Mouse (Mus musculus) kidney, postnatal 0 days (tissue): ENCODE results near the gene Lrp4. TPM values are rescaled to one million over a fixed set of nuclear protein-coding genes. Genes with fewer than 3 reads are reported as not detected.
A peak's percentile ranks its signal among the peaks of the same experiment; 100 is the strongest.

Experiments used
- ATAC-seq: fragments of 200-750 bp; cut with Nextera tagmentation; replicated peaks from 2 replicates; pipeline ENCODE4 v1.8.0; 2017; ENCODE audit warnings: low read depth, moderate number of reproducible peaks, moderate TSS enrichment, moderate library complexity; ENCODE audit not compliant: low FRiP score
- DNase-seq: peaks from one replicate; pipeline ENCODE4 v3.0.0-alpha.2; 2016; ENCODE audit warnings: low spot score
- H3K27ac ChIP-seq: fragments of 300-500 bp; sonication (generic); 2 replicates; pipeline ENCODE4 v1.5.1; 2014; ENCODE audit warnings: mild to moderate bottlenecking
- H3K27me3 ChIP-seq: fragments of 300-500 bp; sonication (generic); 2 replicates; pipeline ENCODE4 v1.6.1; 2014; ENCODE audit warnings: low read length, mixed read lengths; ENCODE audit not compliant: insufficient read depth
- H3K36me3 ChIP-seq: fragments of 300-500 bp; sonication (generic); 2 replicates; pipeline ENCODE4 v1.6.1; 2014; ENCODE audit warnings: low read length, mixed read lengths; ENCODE audit not compliant: insufficient read depth
- H3K4me1 ChIP-seq: fragments of 300-500 bp; sonication (generic); replicated peaks from 2 replicates; pipeline ENCODE4 v1.6.1; 2014; ENCODE audit warnings: antibody characterized with exemption, low read length, mixed read lengths; ENCODE audit not compliant: insufficient read depth
- H3K4me2 ChIP-seq: fragments of 300-500 bp; sonication (generic); 2 replicates; pipeline ENCODE4 v1.6.1; 2014; ENCODE audit warnings: mild to moderate bottlenecking, low read length, moderate library complexity, mixed read lengths
- H3K4me3 ChIP-seq: fragments of 300-500 bp; sonication (generic); replicated peaks from 2 replicates; pipeline ENCODE4 v1.5.1; 2014; ENCODE audit warnings: low read depth, low read length
- H3K9ac ChIP-seq: fragments of 300-500 bp; sonication (generic); 2 replicates; pipeline ENCODE4 v1.6.1; 2014; ENCODE audit warnings: low read depth, low read length
- H3K9me3 ChIP-seq: fragments of 300-500 bp; sonication (generic); replicated peaks from 2 replicates; pipeline ENCODE4 v1.6.1; 2016; ENCODE audit warnings: low read length, inconsistent platforms, mixed read lengths
- CTCF ChIP-seq: IDR thresholded peaks from 2 replicates; pipeline ENCODE4 v1.5.1; 2016; ENCODE audit warnings: antibody characterized with exemption, low read depth, mild to moderate bottlenecking, moderate library complexity
- WGBS: fragments of 180-500 bp; shearing (Covaris S2); extraction: QIAGEN DNeasy Blood & Tissue Kit; methylation state at CpG from one replicate; pipeline ENCODE4 v1.1.7; 2014; 5-methylcytosine and 5-hydroxymethylcytosine counted together
- polyA plus RNA-seq: library from polyadenylated mRNA; unstranded; fragments of >200 nt; fragmentation: Nextera tagmentation; extraction: Ambion mirVana; gene quantifications from 2 replicates; pipeline ENCODE4 v1.2.1, GENCODE M21; 2015

The Lrp4 gene
- polyA plus RNA-seq, 1 experiment from 2014 or later: 5.9 TPM

DNA sequence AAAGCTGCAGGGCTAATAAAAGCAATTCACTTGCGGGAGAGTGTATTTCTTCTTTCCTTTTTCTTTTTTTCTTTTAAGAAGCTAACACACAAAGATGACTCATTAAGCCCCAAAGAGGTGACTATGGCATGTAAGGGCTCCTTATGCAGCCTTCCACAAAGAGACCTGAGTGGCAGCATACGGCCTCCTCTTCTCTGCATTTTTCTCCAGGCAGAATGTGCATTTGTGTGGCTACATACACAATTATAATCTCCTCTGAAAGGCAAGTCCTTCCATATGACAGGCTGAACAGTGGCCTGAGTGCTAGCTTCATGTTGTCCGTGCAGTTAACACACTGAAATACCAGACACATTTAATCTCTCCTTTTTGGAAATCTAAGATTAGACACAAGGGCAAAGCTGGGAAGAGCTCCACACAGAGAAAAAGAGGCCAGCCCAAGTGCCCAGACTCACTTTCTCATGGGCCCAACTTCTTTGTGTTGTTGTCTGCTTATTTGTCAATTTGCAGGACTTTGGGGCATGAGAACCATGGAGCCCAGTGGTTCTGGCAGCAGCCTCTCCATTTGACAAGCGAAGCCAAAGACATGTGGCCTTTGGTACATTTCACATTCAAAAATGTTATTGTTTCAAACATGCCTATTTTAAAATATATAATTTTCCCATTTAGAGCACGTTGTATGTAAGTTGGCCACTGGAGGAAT lies 20.0 kb upstream of the Lrp4 start:
- DNase-seq (no peak), ATAC-seq (no peak)
- Histone ChIP-seq H3K27me3 (no peaks in the 10 kb centered on the region), H3K4me3 (no peak overlapping the region), H3K4me2 (no peak overlapping the region), H3K27ac (no peak overlapping the region), H3K4me1 (no peaks in the 10 kb centered on the region), H3K9ac (no peak overlapping the region), H3K36me3 (no peaks in the 10 kb centered on the region), H3K9me3 (no peaks in the 10 kb centered on the region)
- TF ChIP-seq CTCF: no peak
- WGBS: 88% methylated on average over 5 of the region's 5 CpGs

DNA sequence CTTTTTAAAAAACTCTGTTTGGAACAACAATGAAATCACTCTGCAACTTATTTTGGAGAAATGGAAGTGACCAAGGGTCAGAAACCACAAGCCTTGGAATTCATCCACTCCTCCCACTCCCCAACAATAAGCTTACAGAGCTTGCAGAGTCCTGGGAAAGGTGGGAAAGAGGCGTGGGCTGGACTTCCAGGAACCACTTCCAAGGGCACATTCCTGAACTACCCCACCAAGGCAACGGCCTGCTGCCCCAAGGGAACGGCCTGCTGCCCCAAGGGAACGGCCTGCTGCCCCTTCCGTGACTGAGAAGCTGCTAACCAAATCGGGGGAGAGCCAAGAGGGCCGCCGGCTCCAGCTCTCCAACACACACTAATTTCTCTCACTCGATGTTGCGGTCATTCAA lies 18.0 kb upstream of the Lrp4 start:
- Histone ChIP-seq H3K27ac (no peak overlapping the region), H3K27me3 (no peaks in the 10 kb centered on the region), H3K9ac (no peak overlapping the region), H3K4me2 (no peak overlapping the region), H3K9me3 (no peaks in the 10 kb centered on the region), H3K4me3 (no peak overlapping the region), H3K36me3 (no peaks in the 10 kb centered on the region), H3K4me1 (0 out of 2 replicates have a peak, but pooled peaks cover 3% of the 10 kb centered on the region)
- no peak for TF ChIP-seq CTCF
- WGBS: 54% methylated on average over 10 of the region's 10 CpGs
- ATAC-seq (no peak), DNase-seq (no peak)

DNA sequence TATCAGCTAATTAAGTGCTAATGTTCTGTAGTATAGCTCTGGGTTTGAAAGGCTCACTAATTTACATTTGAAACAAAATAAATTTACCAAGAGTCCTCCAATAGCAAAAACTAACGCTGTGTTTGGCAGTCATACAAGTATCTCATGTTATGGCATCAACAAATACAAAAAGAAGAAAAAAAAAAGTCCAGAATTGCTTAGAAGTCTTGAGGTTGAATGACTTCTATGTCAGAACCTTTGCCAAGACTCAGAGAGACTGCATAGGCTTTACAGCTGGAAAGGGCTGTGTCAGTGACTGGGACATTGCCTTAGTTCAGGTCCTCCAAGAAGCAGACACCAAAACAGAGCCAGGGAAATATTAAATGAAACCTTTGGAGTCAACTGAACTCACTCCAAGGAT lies 17.4 kb upstream of the Lrp4 start:
- Histone ChIP-seq H3K9me3 (no peaks in the 10 kb centered on the region), H3K27me3 (no peaks in the 10 kb centered on the region), H3K4me3 (no peak overlapping the region), H3K4me2 (no peak overlapping the region), H3K4me1 (0 out of 2 replicates have a peak, but pooled peaks cover 3% of the 10 kb centered on the region), H3K36me3 (no peaks in the 10 kb centered on the region), H3K27ac (no peak overlapping the region), H3K9ac (no peak overlapping the region)
- no peak for DNase-seq
- ATAC-seq: no peak
- WGBS: 70% methylated on average over 1 of the region's 1 CpGs
- no peak for TF ChIP-seq CTCF

DNA sequence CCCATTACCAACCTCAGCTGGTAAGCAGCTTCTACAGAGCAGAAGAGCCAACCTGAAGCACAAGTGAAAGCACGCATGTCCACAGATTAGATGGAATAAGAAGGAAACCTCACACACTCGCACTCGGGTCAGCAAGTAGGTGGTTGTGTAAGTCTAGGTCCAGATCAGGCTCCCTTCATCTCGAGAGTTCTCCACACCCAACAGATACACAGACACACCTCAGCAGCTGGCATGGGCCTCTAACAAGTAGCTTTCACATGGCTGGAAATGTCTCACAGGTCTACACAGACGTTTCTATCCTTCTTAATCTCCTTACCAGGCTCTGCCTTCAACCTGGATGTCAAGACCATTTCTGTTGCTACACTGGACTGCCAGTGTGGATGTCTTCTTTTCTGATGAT lies 16.6 kb upstream of the Lrp4 start:
- no peak for TF ChIP-seq CTCF
- ATAC-seq (no peak), DNase-seq (no peak)
- H3K4me1 ChIP-seq: 0 out of 2 replicates have a peak, but pooled peaks cover 3% of the 10 kb centered on the region
- H3K9me3 ChIP-seq: no peaks in the 10 kb centered on the region
- no peak overlapping the region for H3K27ac ChIP-seq
- H3K9ac ChIP-seq: no peak overlapping the region
- no peak overlapping the region for H3K4me3 ChIP-seq
- H3K27me3 ChIP-seq: no peaks in the 10 kb centered on the region
- H3K36me3 ChIP-seq: no peaks in the 10 kb centered on the region
- WGBS: 87% methylated on average over 5 of the region's 5 CpGs
- H3K4me2 ChIP-seq: no peak overlapping the region

DNA sequence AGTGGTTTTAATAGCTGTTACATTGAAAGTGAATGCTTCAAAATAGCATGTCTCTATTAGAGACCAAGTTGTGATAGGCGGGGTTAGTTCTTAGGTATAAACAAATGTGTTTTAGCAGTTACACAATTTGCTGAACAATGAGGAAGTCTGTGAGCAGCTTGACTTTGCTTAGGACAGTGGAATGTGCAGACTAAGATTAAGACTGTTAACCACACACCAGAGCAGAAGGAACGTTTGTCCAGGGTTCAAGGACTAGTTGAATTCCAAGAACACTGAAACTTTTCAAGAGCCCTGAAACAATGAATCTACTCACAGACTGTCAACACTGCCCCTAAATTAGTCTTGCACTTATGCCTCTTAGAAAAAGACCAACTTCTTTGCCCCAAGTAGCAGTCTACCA lies 15.6 kb upstream of the Lrp4 start:
- ATAC-seq (no peak), DNase-seq (no peak)
- Histone ChIP-seq H3K4me1 (0 out of 2 replicates have a peak, but pooled peaks cover 3% of the 10 kb centered on the region), H3K9ac (no peak overlapping the region), H3K36me3 (no peaks in the 10 kb centered on the region), H3K27me3 (no peaks in the 10 kb centered on the region), H3K4me3 (no peak overlapping the region), H3K27ac (no peak overlapping the region), H3K4me2 (no peak overlapping the region), H3K9me3 (no peaks in the 10 kb centered on the region)
- TF ChIP-seq CTCF: no peak
- 62% methylated on average over 2 of the region's 2 CpGs for WGBS

DNA sequence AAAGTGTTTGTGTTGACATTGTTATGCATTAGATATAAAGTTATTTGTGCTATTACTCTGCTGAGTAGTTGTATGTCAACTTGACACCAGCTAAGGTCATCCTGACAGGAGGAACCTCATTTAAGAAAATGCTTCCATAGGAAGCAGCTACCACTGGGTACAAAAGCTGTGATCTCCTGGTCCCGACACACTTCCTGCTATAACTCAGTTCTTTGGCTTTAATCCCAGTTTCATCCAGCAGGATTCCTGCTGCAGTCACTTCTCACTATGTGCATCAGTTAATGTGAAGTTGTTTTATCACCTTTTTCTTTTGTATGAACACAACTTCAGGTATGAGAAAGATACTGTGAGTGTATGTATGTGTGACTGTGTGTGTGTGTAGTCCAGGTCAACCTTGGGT lies 15.1 kb upstream of the Lrp4 start:
- no peaks in the 10 kb centered on the region for H3K9me3 ChIP-seq
- 61% methylated on average over 1 of the region's 1 CpGs for WGBS
- no peak overlapping the region for H3K4me2 ChIP-seq
- H3K4me1 ChIP-seq: 0 out of 2 replicates have a peak, but pooled peaks cover 3% of the 10 kb centered on the region
- peak; percentile 58 for DNase-seq
- no peak overlapping the region for H3K4me3 ChIP-seq
- no peaks in the 10 kb centered on the region for H3K36me3 ChIP-seq
- ATAC-seq: no peak
- no peak overlapping the region for H3K27ac ChIP-seq
- no peak overlapping the region for H3K9ac ChIP-seq
- no peak for TF ChIP-seq CTCF
- no peaks in the 10 kb centered on the region for H3K27me3 ChIP-seq
